Mouse (Mus musculus): ENCODE data around the gene Arf1.
A peak's percentile ranks its signal among the peaks of the same experiment; 100 is the strongest.

Arf1 gene

DNA sequence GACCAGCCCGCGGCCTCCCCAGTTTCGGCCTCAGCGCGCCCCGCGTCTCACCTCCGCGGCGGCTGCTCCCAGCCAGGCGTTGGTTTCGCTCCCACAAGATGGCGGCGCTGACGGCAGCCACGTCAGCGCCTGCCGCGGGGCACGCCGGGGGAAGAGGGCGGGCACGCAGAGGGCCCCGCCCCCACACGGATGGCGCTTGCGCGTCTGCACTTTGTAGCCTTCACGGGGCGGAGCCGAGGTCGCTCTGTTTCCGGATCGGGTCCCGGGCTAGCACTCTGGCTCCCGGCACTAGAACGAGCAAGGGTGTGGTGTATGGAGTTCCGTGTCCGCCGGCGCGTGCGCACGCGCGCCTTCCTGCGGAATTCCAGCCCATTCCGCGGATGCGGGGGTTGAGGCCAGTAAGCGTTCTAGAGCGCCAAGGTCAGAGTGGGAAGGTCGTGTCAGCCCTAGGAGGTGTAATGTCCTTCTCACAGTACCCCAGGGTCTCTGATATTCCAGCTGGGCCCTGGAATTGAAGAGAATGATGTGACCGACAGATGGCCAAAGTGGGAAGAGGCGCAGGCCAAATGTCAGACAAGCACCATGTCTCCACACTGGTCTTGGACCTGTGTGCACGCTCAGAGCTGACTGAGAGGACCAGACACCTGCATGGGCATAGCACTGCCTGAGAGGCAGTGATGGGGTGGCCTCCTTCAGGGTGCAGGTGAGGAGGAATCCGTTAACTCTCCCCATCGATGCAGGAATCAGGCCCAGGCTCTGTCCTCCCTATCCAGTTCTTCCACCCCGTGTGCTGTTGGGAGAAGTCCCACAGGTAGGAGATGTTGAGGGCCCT lies at the start of gene Arf1:
TSS of gene Arf1 (minus strand) at position 149 of the 832 bp plus-strand sequence.
- peak; percentile 99 for DNase-seq

DNA sequence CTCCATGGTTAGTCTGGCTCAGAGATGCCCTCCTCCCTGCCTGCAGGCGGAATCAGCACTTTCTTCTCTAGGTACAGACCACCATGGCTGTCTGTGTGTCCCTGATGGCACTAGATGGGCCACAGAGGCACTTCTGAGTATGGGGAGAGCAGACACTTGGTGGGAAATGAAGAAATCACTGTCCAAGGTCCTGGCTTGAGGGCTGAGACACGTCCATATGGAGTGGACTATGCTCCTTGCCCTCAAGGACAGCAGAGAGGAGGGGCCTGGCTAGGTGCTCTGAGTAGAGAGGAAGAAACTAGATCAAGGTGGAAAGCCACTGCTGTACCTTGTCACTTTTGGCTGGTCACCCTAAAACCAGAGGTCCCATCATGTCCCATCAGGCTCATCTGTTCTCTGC lies 48.8 kb upstream of the Arf1 start:
- no peak for DNase-seq

DNA sequence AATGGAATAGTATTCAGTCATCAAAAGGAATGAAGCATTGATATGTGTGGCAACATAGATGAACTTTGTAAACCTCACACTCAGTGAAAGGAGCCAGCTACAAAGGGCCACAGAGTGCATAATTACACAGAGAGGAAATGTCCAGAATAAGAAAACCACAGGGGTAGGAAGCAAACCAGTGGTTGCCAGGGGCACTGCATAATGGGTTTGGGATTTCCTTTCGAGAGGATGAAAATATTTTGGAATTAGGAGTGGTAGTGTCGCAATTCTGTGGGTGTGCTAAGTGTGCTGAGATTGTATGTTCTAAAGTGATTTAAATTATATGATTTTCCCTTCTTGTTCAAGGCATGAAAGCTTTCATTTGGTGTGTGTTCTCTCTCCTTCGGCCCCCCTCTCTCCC lies 46.1 kb upstream of the Arf1 start:
- DNase-seq: no peak

DNA sequence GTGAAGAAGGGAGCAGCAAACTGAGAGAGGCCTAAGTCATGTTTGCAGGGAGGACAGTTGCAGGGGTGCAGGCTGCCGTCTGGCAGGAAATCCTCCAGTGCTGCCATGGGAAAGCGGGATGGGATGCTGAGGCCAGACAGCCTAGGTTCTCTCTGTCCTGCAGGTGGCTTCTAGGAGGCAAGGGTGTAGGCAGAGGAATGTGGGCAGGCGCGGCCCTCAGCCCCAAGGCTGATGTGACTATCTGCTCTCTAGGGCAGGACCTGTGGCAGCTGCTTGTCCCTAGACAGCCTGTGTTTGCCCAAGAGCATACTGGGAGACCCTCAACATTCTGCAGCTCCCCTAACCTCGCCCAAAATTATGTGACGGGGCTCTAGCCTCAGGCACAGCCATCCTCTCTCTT lies 38.7 kb upstream of the Arf1 start:
- DNase-seq: no peak

GRCm38 (mm10) chr11:59265154-59265813 lies 37.2 kb upstream of the Arf1 start:
- DNase-seq: no peak

DNA sequence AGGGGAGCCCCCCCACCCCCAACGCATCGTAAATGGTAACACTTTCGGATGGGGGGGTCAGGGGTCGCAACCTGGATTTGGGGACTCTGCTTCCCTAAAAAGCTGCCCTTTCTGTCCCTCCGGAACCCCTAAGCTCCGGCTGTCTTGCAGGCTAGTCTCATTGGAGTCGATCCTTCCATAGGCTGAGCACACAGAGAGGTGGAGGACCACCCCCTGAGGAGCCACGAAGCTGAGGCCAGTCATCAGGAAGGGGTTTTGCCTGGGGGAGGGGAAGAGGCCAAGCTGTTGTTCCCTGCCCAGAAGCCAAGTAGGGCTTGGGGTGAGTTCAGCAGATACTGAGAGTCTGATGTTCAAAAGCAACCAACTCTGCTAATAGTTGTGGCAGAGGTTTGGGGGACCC lies 36.5 kb upstream of the Arf1 start:
- DNase-seq: peak; percentile 51

DNA sequence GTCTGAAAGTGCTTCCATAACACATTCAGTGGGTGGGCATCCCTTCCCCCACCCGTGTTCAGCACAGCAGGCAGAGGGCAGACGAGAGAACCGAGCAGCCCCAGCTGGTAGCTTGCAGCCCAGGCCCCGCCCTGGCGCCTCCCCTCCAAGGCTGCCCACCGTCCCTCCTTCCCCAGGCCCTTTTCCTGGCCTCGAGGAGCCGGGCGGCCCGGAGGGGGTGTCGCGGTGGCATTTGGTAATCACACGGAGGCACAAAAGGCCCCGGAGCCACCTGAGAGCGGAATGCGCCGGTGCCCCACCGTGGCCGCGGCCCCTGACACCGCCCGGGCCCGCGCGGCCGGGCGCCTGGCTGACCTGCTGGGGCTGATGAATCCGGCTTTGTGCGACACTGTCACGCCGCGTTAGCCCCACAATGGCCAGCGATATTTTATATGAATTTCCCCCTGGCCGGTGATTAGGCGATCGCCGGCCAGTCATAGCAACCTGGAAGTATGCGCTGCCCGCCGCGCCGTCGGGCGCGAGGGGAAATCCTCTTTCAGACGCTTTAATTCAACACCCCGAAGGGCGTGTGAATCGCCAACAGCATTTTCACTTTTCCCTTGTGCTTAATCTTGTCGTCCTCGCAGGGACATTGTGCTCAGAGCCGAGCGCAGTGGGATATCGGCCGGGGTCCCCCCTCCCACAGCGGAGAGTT lies 35.9 kb upstream of the Arf1 start:
- DNase-seq: peak; percentile 80

GRCm38 (mm10) chr11:59262308-59262707 lies 34.2 kb upstream of the Arf1 start:
- DNase-seq: no peak

DNA sequence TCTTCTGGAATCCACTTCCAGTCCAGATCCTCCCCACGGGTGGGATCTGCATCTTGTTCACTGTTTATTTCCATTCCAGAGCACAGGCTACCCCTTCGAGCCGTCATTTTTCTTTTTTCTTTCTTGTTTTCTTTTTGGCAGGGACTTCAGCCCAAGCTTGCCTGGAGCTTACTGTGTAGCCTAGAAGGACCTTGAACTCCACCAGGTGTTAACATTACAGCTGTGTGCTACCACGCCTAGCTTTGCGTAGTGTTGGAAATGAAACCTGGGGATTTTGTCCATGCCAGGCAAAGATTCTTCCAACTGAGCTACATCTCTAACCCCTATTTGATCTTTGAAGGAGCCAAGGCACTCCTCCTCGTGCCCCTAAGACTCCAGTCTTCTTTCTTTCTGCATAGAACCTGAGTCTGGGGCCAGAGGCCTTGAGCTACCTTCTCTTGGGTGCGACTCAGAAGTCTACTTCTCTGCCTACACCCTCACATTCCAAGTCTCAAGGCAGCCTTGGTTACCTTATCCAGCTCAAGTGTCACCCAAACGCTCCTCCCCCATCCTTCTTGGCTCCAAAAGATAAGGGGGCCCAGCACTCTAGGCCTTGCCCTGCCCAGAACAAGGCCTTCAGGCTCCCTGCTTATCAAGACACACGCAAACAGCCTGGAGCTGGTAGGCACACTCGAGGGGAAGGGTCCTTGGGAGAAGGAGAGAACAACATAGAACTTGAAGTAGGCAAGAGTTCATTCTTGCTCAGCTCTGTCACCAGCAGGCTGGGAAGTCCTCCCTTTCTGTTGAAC lies 32.8 kb upstream of the Arf1 start:
- DNase-seq: no peak

DNA sequence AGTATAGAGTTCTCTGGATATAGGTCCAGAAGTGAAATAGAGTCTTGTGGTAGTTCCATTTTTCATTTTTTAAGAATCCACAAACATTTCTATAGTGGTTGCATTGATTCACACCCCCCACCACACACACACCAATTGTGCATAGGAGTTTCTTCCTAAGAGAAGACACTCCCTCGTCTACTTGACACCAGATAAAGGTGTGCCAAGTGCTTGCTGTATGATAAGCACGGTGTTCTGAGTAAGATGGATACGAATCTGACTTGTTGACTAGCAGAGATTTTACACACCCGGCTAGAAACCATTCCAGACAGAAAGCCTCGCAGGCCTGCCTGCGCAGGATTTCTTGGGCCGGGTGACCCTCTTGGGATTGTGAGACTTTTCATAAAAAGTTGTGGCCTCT lies 31.6 kb upstream of the Arf1 start:
- no peak for DNase-seq

- DNase-seq: no peak
Observed at GRCm38 (mm10) chr11:59248101-59248500, 20.0 kb upstream of the Arf1 start.

GRCm38 (mm10) chr11:59243856-59244255 lies 15.8 kb upstream of the Arf1 start:
- no peak for DNase-seq

DNA sequence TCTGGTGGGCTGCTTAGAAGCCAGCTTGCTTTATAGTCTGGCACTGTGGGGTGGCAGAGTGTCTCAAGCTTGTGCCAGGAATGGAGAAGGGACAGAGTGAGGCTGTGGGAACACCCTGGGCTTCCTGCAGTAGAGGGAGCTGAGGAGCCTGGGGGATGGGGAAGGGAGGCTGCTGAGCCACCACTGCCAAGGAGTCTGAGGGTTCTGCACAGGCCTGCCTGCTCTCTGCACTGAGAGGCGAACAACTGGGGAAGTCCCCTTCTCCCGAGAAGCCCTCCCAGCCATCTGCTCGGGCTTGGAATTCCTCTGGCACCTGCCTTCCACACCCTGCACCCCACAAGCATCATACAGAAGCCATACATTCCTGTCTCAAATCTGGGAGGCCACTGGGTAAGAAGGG lies 13.8 kb upstream of the Arf1 start:
- DNase-seq: no peak

GRCm38 (mm10) chr11:59239796-59240195 lies 11.7 kb upstream of the Arf1 start:
- DNase-seq: no peak

DNA sequence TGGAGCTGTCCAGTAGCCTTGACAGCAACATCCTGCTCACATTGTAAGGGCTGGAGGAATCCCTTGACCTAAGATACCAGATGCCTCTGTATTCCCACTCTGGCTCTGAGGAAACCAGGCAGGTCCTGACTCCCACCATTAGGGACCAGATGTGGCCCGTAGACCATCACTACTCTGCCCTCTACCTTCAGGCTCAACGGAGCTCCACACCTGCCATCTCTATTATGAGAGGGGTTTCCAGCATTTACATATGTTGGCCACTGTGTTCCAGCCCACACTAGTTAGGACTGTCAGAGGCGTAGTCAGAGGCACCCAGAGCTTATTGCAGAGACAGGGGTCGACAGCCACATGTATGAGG lies 11.3 kb upstream of the Arf1 start:
- peak; percentile 5 for DNase-seq

- peak; percentile 88 for DNase-seq
Observed at GRCm38 (mm10) chr11:59238525-59239427, 10.7 kb upstream of the Arf1 start.

- peak; percentile 20 for DNase-seq
Observed at GRCm38 (mm10) chr11:59232797-59233196, 4.7 kb upstream of the Arf1 start.

- DNase-seq: peak; percentile 77
Observed at GRCm38 (mm10) chr11:59230144-59230760, 2.2 kb upstream of the Arf1 start.

DNA sequence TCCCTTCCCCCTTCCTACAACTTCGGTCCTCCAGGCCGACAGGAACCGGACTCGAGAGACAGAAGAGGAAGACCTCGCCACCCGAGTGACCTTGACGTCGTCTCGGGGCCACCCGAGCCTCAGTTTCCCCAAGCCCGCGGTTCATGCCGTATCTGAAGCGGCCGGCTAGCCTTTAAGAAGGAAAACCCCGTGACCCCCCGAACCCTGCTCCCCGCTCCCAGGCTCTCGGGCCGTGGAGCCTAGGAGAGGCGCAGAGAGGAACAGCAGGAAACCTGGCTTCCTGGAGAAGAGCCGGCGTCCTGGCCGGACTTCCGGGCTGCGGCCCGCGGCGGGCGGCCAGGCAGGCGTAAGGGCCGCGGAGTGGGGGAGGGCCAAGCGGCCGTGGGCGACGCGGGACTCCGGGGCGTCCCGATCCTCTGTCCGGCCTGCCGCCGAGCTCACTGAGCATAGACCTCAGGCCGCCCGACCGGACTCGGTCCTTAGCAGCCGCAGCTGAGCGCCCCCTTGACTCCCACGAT lies 407 bp downstream of the Arf1 start:
- DNase-seq: no peak

- peak; percentile 13 for DNase-seq
Observed at GRCm38 (mm10) chr11:59226787-59227603, 1.1 kb downstream of the Arf1 start.
